Mouse (Mus musculus) megakaryocyte, adult 5-6 weeks (primary cell): ENCODE measurements around the gene Gm12248. TPM values are rescaled to one million over a fixed set of nuclear protein-coding genes. Genes with fewer than 3 reads are reported as not detected.

Experiments
- ATAC-seq: 2 replicates; pipeline ENCODE4 v1.8.0; 2016; ENCODE audit warnings: mild to moderate bottlenecking, inconsistent platforms; ENCODE audit not compliant: poor library complexity, severe bottlenecking
- total RNA-seq, 2 experiments: library from RNA; stranded (forward) in 1 of 2; stranded (reverse) in 1 of 2; fragments of 153-499, 151-499 nt in 1 of 2; fragments of 221-1000, 200-1000 nt in 1 of 2; gene quantifications; 2 replicates each; pipeline versions ENCODE4 v1.2.3 to v1.2.4; 2015 to 2017

The Gm12248 gene
- total RNA-seq, 2 experiments from 2014 or later, result not detected

DNA sequence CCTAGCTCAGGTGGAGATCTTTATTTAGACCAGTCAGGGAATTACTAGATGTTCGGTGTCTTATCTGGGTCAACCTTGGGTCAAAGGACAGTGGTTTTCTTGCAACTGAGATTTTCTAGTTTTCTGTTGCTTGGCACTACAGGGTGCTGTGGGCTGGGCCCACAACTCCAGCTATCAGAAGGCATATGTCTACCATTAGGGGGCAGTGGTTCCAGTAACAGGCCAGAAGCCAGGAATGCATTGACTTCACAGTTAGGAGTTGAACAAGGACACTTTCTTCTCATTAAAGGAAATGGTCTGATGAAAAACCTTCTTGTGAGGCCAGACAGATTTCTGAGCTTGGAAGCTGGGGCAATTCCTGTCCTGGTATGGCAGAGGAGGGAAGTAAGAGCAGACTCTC is 53.9 kb downstream of the Gm12248 start:
- ATAC-seq, result peak; percentile 56; the same call in 1 of the 2 replicates

GRCm38 (mm10) chr11:58033635-58034034 is 59.3 kb downstream of the Gm12248 start:
- ATAC-seq, result no peak

- ATAC-seq, result peak; percentile 32; the same call in 1 of the 2 replicates
Observed at GRCm38 (mm10) chr11:58031176-58031575, 61.8 kb downstream of the Gm12248 start.

- peak; percentile 65 for ATAC-seq
Observed at GRCm38 (mm10) chr11:58029869-58030268, 63.1 kb downstream of the Gm12248 start.

GRCm38 (mm10) chr11:58028981-58029380 is 64.0 kb downstream of the Gm12248 start:
- ATAC-seq, result no peak

DNA sequence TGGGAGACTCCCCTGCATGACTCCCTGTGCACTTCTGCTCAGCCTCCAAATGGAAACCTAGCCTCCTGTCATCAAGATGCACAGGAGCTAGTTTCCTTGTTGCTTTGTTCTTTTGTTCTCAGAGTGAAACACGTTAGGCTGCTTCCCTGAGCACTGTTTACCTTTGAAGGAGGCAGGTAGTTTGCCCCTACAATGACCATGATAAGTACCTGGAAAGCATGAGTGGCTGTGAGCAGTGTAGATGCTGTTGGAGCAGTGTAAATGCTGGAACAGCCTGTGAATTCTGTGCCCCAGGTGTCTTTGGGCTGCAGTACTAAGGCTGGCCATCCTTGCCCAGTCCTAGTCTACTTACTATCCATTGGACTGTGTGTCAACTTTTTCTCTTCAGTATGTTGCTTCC is 66.1 kb downstream of the Gm12248 start:
- no peak for ATAC-seq

DNA sequence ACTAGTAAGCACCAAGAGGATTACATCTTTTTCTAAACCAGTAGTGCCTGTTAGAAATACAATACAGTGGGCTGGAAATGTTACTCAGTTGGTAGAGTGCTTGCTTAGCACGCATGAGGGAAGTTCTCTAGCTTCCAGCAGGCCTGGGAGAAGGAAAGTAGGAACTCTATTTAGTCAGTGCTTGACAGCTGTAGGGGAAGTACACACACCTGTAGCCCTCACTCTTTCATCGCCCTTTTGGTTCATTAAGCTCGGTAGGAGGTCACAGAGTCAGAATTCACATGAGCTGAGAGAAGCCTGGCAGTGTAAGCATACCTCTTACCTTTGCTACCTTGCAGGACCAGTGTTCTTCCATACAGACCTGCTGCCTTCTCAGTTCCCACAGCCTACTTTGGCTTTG is 66.6 kb downstream of the Gm12248 start:
- 0 out of 2 replicates have a peak, but pooled peaks have one; percentile 30 for ATAC-seq

GRCm38 (mm10) chr11:58025881-58026280 is 67.1 kb downstream of the Gm12248 start:
- ATAC-seq, result no peak

DNA sequence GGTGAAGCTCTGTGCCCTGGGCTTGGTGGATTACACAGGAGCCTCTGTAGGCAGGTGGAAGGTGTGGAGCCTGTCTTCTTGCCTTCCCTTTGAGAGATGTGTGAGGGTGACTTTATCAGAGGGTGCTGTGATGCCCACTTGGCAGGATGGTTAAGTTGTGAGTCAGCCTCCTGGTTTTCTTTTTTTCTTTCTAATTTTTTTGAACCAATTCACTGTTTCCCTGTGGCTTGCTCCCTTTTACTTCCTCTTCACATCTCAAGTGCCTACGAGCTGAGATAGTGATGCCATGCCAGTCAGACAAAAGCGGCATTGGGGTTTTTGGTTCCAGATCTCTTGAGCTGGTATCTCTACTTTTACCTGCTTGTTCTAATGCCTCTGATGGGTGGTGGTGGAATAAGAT is 68.3 kb downstream of the Gm12248 start:
- ATAC-seq, result peak; percentile 55

DNA sequence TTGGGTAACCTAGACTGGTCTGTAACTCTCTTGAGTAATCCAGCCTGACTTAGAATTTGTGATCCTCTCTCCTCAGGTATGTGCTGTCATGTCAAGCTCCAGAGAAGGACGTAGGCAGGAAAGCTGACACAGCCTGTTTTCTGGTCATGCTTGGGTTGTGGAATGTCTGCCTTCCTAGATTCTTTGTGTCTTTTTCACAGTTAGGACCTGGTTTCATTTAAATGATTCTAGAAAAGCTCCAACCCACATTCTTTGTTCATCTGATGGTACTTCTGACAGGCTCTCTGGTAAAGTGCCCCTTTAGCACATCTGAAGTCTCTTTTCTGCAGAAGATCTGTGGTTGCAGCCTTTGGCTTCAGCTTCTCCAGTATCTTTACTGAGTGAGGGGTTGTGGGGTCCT is 68.7 kb downstream of the Gm12248 start:
- 0 out of 2 replicates have a peak, but pooled peaks have one; percentile 29 for ATAC-seq

GRCm38 (mm10) chr11:58021618-58022017 is 71.3 kb downstream of the Gm12248 start:
- no peak for ATAC-seq

DNA sequence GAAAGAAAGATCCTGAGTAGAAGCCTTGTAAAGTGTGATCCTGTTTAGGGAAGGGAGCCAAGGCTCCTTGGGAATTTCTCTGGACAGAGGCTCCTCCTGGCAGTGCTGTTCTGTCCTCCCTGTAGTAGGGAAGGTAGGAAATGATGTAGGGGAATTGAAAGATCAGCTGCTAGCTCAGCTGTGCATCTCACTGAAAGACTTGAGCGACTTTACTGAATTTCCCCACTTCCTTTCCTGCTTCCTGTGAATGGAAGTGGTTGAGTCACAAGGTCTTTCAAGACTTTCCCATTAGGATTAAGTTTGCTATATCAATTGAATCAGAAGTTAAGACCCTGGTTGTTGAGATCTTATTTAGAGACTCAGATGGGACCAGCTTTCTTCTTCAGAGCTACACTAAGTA is 71.8 kb downstream of the Gm12248 start:
- ATAC-seq, result no peak

GRCm38 (mm10) chr11:58018701-58019100 is 74.2 kb downstream of the Gm12248 start:
- no peak for ATAC-seq

GRCm38 (mm10) chr11:58018287-58018686 is 74.6 kb downstream of the Gm12248 start:
- no peak for ATAC-seq

DNA sequence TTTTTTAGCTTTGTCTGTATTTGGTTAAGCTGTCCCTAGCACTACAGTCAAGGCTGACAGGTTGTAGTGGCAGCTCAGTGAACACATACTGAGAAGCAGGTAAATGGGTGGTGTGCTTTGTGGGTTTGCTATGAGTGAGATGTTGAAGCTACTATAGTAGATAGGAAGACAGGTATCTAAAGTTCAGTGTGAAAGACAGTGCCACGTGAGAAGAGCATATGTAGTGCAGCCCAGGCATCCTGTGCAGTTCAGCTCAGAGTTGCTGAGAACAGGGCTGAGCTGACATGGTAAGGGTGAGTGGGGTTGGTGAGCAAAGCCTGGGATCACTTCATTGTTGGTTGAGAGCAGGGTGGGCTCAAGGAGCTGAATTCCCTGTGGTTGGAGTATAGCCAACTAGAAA is 75.5 kb downstream of the Gm12248 start:
- no peak for ATAC-seq

GRCm38 (mm10) chr11:58016371-58016770 is 76.6 kb downstream of the Gm12248 start:
- no peak for ATAC-seq

- no peak for ATAC-seq
Observed at GRCm38 (mm10) chr11:58015339-58015738, 77.6 kb downstream of the Gm12248 start.

DNA sequence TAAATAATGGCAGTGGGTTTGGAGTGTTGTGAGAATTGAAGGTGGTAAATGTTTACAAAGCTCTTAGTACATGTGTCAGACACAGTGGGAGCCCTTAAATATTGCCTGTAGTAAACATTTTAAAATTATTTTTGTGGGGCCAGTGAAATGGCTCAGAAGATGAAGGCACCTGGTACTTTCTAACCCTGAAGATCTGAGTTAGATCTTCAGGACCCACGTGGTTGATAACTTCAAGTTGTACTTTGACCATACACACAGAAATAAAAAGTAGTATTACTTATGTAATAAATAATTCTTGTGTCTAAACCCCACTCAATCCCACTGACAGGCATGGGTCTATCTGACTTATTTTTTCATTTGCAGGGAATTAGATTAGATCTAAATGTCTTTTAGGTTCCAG is 78.3 kb downstream of the Gm12248 start:
- ATAC-seq, result no peak

Other genes starting within 250 kb of the Gm12248 start
- 62.3 and 65.1 TPM in 2 replicates for gene Larp1, start 84.1 kb downstream of the Gm12248 start, total RNA-seq (2015)
- 29.8 and 38.1 TPM in 2 replicates for gene Larp1, start 84.1 kb downstream of the Gm12248 start, total RNA-seq (2017)
- gene Cnot8, start 11.0 kb upstream of the Gm12248 start, total RNA-seq (2015), result 57.4 and 62.3 TPM in 2 replicates
- 86.3 and 88.8 TPM in 2 replicates for gene Cnot8, start 11.0 kb upstream of the Gm12248 start, total RNA-seq (2017)
- 3.4 and 7.3 TPM in 2 replicates for gene Gemin5, start 75.4 kb upstream of the Gm12248 start, total RNA-seq (2015)
- gene Gemin5, start 75.4 kb upstream of the Gm12248 start, total RNA-seq (2017), result 7.4 and 7.8 TPM in 2 replicates
- gene Mrpl22, start 78.5 kb upstream of the Gm12248 start, total RNA-seq (2015), result 45.0 and 47.8 TPM in 2 replicates
- gene Mrpl22, start 78.5 kb upstream of the Gm12248 start, total RNA-seq (2017), result 29.6 and 31.8 TPM in 2 replicates
- gene Igtp, start 106.4 kb upstream of the Gm12248 start, total RNA-seq (2015), result 21.0 and 23.8 TPM in 2 replicates
- gene Igtp, start 106.4 kb upstream of the Gm12248 start, total RNA-seq (2017), result 14.0 and 16.0 TPM in 2 replicates
- gene Irgm2, start 106.5 kb upstream of the Gm12248 start, total RNA-seq (2015), result 19.7 and 23.3 TPM in 2 replicates
- 18.2 and 18.7 TPM in 2 replicates for gene Irgm2, start 106.5 kb upstream of the Gm12248 start, total RNA-seq (2017)
- 12.5 and 18.7 TPM in 2 replicates for gene 4930438A08Rik, start 181.7 kb upstream of the Gm12248 start, total RNA-seq (2015)
- 23.6 and 30.1 TPM in 2 replicates for gene 4930438A08Rik, start 181.7 kb upstream of the Gm12248 start, total RNA-seq (2017)
- gene Zfp692, start 213.9 kb upstream of the Gm12248 start, total RNA-seq (2015), result 5.6 and 9.7 TPM in 2 replicates
- gene Zfp692, start 213.9 kb upstream of the Gm12248 start, total RNA-seq (2017), result 8.6 and 9.2 TPM in 2 replicates
- 26.9 and 28.8 TPM in 2 replicates for gene Zfp672, start 237.2 kb upstream of the Gm12248 start, total RNA-seq (2015)
- gene Zfp672, start 237.2 kb upstream of the Gm12248 start, total RNA-seq (2017), result 14.7 and 19.2 TPM in 2 replicates
- gene Sh3bp5l, start 237.6 kb upstream of the Gm12248 start, total RNA-seq (2015), result 3.8 and 4.1 TPM in 2 replicates
- 13.6 and 20.5 TPM in 2 replicates for gene Sh3bp5l, start 237.6 kb upstream of the Gm12248 start, total RNA-seq (2017)